Mouse (Mus musculus): Measurements from ENCODE around the gene Lyve1.

Gene Lyve1

GRCm38 (mm10) chr7:110853611-110854010 is 9.4 kb downstream of the Lyve1 start:
- DNase-seq (ENCODE audit: low read depth): no peak

- DNase-seq (ENCODE audit: low read depth): no peak
Measured at GRCm38 (mm10) chr7:110851541-110852203, 11.4 kb downstream of the Lyve1 start.

GRCm38 (mm10) chr7:110848371-110848770 is 14.7 kb downstream of the Lyve1 start:
- no peak for DNase-seq (ENCODE audit: low read depth)

GRCm38 (mm10) chr7:110847321-110847720 is 15.7 kb downstream of the Lyve1 start:
- DNase-seq (ENCODE audit: low read depth): no peak

GRCm38 (mm10) chr7:110843916-110844874 is 18.8 kb downstream of the Lyve1 start, which contains the start of gene Rnf141:
Rnf141 (minus strand) TSS chr7:110844457.
- peak; percentile 91 for DNase-seq (ENCODE audit: low read depth)

GRCm38 (mm10) chr7:110840332-110840731 is 22.7 kb downstream of the Lyve1 start:
- no peak for DNase-seq (ENCODE audit: low read depth)

- DNase-seq (ENCODE audit: low read depth): no peak
Measured at GRCm38 (mm10) chr7:110834522-110834921, 28.5 kb downstream of the Lyve1 start.

GRCm38 (mm10) chr7:110834018-110834417 is 29.0 kb downstream of the Lyve1 start:
- no peak for DNase-seq (ENCODE audit: low read depth)

DNA sequence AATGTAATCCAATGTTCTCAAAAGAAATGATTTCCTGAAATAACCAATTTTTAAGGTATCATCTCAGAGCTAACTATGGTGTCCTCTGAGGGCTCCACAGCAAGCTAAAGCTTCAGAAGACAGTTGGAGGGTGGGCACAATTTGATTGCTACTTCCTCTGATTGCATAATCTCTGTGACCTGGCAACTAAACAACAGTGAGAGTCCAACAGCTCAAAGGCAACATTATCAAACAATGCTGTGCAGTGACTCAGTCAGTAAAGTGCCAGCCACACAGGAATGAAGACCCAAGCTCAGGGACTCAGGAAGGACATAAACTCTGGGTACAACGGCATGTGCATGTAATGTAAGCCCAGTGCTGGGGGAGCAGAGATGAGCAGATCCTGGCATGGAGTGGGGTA is 30.0 kb downstream of the Lyve1 start:
- no peak for DNase-seq (ENCODE audit: low read depth)

DNA sequence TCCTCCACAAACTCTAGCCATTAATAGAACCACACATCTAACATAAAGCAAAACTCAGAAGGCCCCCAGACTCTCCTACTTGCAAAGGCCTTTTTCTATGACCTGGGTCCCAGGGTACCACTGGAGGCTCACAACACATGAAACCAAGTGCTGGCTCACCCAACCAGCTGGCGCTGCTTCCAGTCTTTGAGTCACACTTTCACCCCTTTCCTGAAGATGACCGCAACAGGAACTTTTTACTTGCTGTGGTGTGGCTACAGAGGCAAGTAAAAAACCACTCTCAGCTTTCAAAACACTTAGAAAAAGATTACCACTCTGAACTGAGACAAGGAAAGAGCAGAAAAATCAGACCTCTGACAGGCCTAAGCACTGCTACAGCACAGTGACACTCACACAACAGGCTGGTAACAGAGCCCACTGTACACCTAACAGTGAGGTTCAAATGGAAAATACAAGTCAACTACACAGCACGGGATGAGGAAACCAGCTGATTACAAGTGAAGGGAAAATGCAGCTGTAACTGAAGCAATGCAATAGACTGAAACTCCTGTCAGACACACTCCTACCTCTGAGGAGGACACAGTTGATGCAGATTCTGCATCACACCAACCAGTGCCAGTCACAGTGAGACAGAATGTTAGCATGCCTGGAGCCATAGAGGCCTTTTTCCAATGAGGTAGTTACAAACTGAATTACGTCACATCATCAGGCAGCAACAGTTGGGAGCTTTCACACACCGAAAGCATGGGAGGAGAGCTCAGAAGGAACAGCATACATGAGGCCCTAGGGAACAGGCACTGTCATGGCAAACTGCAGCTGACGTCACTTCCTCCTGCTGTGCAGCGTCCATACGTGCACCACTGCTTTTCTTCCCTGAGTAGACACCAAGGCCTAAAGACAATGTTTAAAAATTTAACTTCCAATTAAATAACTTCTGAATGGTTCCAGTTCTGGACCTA is 38.8 kb downstream of the Lyve1 start:
- no peak for DNase-seq (ENCODE audit: low read depth)

GRCm38 (mm10) chr7:110823593-110823992 is 39.4 kb downstream of the Lyve1 start:
- DNase-seq (ENCODE audit: low read depth): no peak

GRCm38 (mm10) chr7:110823076-110823475 is 40.0 kb downstream of the Lyve1 start:
- DNase-seq (ENCODE audit: low read depth): no peak

DNA sequence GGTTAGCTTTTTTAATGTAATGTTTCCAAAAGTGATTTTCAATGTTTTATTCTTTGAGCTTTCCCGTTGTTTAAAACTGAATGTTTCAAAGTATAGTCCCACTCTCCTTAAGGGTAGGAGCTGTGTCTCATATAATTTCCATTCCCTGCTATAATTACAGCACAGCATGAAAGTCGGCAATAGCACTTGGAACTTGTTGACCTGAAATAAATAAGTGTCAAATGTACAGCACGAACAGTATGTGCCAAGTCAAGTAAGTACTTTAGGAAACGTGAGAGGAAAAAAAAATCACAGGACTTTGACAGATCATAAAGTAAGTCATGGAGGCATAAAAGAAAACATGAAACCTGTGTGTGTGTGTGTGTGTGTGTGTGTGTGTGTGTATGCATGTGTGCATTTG is 41.0 kb downstream of the Lyve1 start:
- no peak for DNase-seq (ENCODE audit: low read depth)

DNA sequence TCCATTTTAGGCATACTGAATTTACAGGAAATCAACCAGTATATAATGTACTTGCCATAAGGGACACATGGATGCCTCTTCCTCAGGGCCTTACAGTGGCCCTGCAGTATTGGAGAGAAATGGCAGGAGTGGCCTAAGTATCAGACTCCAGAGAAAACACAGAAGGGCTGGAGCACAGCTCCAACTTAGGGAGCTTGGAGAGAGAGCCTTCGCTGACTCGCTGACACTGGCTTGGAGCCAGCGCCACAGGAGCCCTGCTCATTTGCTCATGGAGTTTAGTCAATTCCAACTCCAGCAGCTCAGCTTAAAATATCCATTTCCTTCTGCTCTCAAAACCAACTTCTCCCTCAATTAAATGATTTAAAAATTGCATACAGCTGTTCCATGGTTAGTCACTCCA is 41.4 kb downstream of the Lyve1 start:
- DNase-seq (ENCODE audit: low read depth): no peak

- no peak for DNase-seq (ENCODE audit: low read depth)
Measured at GRCm38 (mm10) chr7:110821068-110821467, 42.0 kb downstream of the Lyve1 start.

GRCm38 (mm10) chr7:110818787-110819350 is 44.2 kb downstream of the Lyve1 start:
- no peak for DNase-seq (ENCODE audit: low read depth)

DNA sequence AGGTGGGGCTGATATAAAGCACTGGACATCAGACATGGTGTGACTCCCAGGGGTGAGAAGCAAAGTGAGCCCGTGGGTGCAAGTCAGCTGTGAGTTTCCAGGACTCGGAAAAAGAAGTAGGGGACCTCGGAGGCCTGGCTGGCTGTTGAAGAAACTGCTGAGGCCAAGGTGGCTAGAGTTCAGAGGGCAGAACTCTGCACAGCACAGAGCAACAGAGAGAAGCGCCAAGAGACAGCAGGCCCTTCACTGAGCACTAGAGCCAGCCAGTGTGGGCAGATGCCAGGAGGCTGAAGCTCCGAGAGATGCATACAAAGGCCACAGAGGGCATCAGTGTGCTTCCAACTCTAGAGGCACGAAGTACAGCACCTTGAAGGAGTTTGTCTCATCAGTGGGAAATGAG is 44.8 kb downstream of the Lyve1 start:
- DNase-seq (ENCODE audit: low read depth): no peak

- no peak for DNase-seq (ENCODE audit: low read depth)
Measured at GRCm38 (mm10) chr7:110816037-110816436, 47.0 kb downstream of the Lyve1 start.

DNA sequence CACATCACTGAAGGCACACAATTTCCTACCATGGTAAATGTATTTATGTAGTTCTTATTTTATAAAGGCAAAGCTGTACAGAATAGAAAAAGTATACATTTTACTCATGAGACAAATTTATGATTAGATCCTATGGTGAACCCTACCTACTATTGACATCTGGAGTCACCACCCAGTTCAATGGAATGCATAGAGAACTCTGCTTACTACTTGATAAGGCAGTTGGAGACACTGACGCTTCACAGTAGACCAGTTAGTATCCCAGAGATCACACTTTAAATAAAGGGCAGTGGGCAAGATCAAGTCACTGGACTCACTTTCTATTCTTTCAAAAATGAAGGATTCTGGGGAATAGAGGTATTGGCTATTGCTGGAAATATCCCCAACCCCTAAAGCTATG is 49.1 kb downstream of the Lyve1 start:
- no peak for DNase-seq (ENCODE audit: low read depth)

DNA sequence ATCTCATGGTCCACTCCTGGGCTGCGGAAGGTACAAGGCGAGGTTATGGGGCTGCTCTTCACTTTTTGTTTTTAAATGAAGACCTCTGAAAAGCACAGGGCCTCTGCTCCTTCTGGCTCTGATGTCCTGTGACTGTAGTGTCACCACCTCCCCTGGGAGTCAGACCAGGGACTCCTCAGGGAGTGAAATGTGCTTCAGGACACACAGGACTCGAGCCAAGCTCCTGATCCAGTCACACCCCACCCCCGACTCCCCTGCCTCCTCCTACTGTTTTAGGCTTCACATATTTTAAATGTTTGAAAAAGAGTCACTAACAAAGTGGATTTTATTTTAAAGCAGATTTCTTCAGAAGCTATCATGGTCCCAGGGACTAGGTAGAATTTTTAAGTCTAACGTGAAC is 51.5 kb downstream of the Lyve1 start:
- DNase-seq (ENCODE audit: low read depth): no peak

- no peak for DNase-seq (ENCODE audit: low read depth)
Measured at GRCm38 (mm10) chr7:110810995-110811394, 52.0 kb downstream of the Lyve1 start.

Measured in c-Kit-positive CD71-negative TER-119-negative erythroid progenitor cells, embryonic 14.5 days (primary cell).